Mouse (Mus musculus): Measurements from ENCODE around the gene Ino80d.

The Ino80d gene

DNA sequence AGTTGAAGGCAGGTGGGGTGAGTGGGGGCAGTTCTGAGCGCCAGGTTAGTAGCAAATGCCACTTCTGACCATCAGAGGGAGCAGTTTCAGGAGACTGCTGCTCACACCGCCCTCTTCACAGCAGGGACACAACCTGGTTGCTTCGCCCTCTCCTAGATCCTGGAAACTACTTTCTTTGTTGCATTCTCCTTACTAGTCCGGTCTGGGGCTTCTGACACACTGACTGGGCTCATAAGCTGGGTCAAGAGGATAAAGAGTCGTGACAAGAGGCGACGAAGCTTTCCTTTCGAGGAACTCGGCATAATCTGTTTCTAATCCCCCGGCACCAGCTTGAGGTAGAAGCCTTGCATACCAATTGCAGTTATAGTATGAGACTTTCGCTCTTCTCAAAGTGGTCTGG is 129.9 kb downstream of the Ino80d start:
- DNase-seq, result peak; percentile 31

DNA sequence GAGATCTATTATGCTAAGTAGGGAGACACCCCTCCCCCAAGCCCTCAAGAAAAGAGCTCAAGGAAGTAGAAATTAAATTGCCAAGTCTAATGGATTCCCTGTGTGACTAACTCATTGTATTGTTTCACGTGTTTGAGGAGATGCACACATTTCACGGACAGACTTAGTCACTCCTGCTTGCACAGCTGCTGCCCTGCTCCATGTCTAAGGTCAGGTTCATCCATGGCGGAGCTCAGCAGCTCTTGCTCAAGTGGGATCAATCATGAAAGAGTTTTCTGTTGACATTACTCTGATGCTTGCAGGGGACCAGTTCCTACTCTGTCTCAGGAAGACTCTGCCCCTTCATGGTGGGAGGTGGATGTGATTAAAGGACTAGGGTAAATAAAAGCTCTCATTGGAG is 137.7 kb downstream of the Ino80d start:
- DNase-seq, result no peak

DNA sequence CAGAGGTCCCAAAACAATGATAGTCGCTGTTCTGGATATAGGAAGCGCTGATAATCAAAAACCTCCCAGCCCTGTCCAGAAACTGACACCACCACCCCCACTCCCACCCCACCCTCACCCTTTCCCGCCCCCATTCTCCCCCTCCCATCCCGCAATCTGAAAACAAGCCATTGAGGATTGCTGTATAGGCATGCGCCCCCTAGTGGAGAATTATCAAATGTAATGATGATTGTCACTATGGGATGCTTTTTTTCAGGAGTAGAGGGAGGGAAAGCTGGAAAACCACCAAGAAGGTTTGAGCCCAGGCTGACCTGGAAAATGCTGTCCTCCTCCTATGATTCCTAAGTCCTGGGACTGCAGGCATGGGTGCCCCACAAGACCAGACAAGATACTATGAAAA is 147.6 kb downstream of the Ino80d start:
- DNase-seq, result no peak

DNA sequence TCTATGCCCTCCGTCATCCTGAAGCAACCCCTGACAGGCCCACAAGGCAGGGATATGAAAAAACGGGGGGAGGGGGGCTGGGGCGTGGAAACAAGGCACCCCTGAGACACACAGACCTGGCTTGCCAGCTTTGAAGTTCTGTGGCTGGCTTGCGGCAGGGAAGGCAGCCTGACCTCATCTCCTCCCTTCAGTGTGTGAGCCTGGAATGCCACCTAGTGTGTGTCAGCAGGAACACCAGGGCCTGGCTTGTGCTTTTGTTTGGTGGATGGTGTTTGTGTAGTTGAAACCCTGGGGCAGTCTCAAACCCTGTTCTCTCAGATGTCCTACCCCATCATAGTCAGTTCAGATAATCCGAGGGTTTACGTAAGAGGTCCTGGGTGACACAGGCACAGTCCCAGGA is 150.2 kb downstream of the Ino80d start:
- DNase-seq, result peak; percentile 32

DNA sequence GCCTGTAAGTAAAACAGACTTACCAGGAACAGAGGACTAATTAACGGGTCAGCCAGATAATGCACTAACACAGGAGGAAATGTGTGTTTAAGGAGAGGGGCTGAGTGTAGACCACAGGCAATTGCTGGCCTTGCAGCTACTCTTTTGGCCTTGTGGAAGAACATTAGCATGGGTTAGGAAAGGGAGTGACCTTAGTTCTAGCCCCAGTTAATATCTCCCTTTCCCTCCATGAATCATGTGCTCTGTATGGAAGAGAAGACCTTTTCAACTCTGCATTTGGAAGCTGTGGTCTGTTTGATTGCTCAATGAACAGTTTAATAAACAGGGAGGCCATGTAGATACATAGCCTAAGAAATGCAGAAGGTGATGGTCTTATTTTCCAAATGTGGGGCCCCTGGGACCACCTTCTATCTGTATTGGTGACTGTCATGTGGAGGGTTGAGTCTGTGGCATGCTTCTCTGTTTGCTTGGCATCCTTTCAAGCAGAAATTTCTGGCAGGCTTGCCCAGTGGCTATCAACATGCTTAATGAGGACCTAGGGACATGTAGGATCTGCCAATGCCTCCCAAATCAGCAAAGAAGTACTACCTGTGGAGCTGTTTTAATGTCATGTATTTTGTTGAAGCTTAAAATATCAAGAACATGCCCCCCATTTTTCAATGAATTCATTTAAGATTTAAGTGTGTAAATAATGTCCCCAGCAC is 157.4 kb downstream of the Ino80d start:
- no peak for DNase-seq

DNA sequence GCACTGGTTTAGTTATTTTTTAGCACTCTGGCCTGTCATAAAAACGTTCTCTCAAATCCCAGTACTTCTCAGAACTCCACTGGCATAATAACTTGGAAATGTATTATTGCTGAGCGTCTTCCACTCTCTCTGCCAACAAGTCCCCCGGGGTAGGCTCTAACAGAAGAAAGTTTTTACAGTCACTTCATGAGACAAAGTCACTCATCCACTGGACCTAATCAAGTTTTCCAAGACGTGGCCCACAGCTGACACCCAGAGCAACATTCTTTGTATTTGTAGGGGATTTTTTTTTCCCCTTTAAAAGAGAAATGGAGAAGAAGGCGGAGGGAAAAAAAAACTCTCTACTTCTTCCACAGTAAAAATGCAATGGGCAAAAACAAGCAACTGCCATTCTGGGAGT is 157.9 kb downstream of the Ino80d start:
- DNase-seq, result no peak

DNA sequence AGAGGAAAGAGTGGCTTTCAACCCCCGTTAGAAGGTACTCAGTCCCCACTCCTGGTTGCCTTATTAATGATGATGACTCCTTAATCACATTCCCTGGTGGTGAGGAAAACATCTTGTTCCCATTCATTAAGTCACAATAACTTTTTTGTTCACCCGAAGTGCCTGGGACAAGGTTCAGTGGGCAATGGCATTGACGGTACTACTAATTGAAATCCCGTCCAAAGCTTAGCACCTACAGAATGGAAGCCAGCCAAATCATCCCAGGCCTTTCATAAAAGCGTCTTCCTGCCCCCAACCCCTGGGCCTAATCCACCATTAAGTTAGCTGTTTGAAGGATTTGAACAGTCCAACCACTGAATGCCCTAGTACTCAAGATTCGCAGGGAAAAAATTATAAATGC is 159.1 kb downstream of the Ino80d start:
- DNase-seq, result no peak

DNA sequence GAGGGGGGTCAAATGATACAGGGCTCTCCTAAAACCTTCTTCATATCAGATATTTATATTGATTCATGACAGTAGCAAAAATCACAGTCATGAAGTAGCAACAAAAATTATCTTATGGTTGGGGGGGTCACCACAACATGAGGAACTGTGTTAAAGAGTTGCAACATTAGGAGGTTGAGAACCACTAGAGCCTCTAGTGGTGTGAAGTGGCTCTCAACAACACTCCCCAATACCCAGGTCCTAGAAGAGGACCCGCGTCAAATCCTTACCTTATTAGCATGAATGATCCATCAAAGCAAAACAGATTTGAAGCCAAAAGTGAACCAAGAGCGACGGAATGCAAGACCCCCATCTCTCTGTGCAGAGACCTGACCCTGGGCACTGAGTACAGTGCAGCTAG is 161.4 kb downstream of the Ino80d start:
- no peak for DNase-seq

DNA sequence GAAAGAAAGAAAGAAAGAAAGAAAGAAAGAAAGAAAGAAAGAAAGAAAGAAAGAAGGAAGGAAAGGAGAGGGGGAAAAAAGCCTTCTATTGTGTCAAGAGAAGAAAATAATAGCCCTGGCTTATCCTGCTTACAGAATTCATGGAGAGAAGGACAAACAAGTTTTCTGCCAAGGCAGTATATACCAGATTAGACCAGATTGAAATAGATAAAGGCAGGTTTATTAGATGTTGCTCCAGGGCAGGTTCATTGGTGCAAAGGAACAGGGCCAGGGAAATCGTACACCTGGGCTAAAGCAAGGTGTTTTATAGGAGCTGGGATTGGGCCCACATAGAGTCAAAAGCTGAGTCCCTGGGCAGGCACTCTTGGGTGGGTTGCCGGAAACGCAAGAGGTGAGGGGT is 162.1 kb downstream of the Ino80d start:
- no peak for DNase-seq

DNA sequence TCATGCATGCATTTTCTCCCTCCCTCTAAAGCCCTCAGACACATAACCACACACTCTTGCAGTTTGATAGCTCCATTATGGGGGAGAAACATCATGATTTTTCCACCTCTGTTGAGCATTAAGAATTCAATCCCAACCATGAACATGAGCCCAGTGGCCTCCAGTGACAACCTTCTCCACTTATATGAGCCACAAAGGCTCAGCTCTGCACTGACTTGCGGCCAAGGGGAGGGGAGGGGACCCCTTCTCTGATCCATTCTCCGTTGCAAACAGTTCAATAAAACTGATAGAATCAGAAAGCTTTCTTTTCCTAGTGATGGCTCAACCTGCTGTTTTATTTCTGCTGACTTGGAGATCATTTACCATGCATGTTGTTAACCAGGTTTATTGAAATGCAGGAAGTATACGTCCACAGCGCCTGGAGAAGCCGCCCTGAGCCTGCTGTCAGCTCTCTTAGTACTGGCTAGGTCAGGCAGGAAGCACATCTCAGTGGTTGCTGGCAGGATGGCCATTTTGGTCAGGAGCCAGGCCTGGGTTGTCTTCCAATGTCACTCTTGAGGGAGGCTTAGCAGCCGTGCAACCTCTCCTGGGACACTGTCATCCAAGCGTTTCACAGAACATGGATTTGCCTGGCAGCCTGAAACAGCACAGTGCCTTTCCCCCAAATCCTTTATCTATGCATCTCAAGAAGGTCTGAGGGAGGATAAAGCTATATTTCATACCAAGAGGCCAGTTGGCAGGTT is 163.2 kb downstream of the Ino80d start:
- DNase-seq, result peak; percentile 73

DNA sequence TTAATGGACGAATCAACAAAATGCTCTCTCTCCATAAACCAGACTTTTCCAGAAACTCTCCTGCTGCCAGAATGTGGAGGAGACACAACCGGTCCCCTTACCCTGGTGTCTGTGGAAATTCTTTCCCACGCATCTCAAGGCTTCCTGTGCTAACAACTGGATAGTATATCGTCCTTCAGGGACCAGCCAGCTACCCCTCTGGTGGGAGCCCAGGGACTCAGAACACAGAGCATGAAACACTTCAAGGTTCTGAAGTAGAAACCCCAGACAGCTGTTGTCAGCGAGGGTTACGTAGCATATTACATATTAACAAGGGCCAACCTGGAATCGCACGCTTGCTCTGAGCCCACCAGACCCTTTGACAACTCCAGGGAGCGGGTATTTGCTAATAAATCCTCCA is 163.9 kb downstream of the Ino80d start:
- DNase-seq, result no peak

DNA sequence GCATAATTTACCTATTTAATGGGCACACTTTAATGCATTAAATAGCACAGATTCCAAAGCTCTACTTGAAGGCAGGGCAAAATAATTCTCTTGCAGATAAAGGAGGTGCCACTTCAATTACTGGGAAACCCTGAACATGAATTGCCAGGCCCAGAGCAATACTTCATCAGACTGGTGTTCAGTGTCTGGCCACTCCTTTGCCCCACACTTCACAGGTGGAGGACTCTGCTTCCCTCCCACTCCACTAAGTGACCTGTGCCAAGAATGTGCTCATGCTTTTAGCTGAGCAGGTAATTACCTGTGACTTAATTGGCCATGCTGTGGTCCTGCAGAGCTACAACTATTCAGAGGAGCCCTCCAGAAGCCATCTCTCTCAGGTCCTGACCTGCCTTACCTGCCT is 166.7 kb downstream of the Ino80d start:
- DNase-seq, result no peak

DNA sequence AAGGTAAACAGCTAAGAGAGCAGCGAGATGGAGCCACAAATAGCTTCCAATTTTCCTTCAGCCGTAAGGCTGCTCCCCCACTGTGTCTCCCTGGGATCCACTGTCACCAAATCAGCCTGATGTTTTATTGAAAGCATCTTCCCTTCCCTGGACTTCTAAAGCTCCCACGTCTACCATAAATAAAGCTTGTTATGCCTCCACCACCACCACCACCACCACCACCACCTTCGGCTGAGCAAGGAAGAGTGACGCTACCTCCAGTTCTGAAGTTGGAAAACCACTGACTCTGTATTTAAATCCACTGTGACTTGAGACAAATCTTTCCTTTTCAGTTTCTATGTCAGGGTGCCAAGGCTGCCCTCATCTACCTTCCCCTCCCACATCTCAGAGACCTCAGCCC is 167.5 kb downstream of the Ino80d start:
- no peak for DNase-seq

DNA sequence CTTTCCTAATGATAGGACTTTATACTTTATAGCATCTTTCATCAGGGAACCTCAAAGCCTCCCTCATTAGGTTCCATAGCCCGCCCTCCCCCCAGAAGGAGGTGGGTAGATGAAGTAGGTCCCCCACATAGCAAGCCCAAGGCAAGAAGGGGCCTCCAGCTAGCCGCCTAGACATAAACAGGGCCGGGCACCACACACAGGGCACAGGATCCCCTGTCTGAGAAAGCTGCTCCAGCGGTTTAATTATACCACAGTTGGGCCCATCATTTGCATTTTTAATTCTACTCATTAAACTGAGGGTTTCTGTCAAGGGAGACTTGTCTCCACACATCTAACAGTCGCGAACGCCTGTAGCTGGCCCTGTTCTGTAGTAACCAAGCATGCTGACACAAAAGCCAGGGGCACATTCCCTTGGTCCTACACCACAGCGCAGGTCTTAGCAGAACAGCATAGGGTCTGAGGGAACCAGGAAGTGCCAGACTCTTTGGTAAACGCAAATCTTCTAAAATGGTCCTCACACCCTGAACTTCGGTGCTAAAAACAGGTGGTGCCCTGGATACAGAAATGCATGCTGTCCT is 179.6 kb downstream of the Ino80d start:
- DNase-seq, result no peak

DNA sequence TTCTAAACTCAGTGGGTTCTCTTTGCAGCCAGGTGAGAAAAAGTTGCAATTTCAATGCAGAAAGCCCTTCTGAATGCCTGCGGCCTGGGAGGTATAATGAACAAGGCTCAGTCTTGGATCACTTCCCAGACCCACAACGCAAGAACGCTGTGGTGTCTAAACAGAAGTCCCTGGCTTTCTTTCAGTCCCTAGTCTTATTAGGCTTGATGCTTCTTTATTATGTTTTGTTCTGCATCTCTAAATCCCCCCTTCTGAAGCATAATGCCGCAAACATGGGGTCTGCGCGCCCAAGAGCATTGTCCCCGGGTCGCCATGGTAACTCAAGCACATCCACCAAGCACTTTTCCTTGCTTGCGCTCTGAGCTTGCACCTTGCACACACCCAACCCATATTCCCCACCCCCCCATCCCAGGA is 180.4 kb downstream of the Ino80d start:
- peak; percentile 17 for DNase-seq

DNA sequence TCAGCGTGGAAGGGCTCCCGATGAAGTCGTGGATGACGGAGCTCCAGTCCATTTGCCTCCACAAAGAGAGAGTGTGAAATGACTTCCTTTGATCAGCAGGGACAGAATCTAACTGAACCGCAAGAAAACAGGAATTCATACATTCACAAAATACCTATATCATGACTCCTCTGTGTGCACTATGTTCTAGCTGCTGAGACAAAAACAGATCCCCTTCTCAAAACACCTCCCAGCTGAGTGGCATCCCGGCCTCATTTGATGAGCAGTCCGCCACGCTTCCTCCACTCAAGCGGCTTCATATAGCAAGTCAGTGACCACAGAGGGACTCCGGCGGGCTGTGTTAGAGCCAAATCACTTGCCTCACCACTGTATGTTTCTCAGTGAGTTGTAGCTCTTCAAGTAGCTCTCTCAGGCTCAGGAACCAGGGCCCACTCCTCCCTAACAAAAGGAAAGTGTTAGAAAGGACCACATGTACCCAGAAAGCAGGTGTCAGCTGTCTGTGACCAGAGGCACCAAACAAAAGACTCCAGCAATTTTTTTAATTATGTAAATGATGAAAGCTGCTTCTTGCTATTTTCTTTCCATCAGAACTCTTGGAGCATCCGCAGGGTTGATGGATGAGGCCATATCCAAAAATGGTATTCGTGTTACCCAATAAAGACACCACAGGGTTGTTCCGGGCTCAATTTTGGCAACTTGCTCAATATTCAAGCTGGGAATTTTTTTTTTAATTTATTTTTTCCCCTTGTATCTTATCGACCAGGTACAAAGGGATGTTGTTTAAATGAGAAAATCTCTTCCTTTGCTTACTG is 181.0 kb downstream of the Ino80d start:
- DNase-seq, result no peak

DNA sequence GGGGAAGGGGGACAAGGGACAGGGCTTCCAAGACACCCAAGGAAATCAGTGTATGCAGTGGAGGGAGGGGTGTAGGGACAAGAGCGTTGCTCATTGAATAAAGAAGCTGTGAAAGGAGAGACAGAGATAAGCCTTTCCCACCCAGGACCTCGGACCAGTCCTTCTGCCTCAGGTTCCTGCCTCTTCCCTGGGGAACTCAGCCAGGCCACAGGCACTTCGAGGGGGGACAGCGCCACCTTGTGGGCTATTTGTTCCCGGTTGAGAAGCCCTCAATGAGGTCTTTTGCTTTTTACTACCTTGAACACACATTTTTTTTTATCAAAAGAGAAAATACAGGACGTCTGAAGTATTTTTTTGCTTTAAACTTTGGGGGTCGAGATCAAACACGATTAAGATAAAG is 185.0 kb downstream of the Ino80d start:
- peak; percentile 47 for DNase-seq

DNA sequence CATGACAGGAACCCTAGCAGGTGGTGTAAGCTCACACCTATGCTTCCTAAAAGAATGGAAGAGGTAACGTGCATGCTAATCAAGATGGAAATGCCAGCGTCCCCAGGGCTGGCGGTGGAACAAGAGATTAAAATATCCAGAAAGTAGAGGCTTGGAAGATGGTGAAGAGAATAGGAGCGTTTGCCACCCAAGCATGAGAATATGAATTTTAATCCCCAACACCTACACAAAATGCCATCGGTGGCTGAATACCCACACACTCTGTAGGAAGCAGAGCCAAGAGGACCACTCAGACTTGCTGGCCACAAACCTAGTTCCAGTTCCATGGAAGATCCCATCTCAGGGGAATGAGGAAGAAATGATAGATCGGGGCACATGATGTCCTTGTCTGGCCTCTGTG is 195.2 kb downstream of the Ino80d start:
- DNase-seq, result no peak

DNA sequence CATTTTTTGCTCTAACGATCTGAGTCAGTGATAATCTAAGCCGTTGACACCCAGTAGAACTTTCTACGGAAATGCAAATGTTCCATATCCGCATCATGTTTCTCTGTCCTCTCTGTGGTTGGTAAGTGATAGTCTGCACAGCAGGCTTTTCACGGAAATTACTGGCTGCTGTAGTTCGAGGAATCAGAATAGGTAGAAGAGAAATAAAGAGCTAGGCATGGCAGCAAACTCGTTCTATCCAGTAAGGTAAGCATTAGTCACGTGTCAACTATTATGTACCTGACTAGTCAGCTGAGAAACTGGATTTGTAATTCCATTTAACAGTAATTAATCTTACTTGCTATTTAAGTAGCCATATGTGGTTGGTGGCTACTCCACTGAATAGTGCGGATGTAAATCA is 197.9 kb downstream of the Ino80d start:
- no peak for DNase-seq

DNA sequence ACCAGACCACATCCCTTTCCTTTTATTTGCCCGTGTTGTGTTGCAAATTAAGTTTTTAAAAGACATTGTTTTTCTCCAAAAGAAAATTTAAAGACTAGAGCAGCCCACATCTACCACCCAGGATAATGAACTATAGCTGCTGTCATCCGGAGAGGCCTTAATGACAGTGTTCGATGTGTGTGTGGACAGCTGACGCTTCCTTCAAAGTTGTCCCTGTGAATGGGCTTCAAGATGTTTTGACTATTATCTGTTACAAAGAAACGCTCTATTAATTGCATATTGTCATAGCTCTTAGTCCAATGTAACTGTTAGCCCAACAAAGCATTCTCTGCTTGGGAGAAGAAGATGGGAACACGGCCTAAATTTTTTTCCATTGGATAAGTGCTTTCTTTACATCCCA is 200.0 kb downstream of the Ino80d start:
- no peak for DNase-seq

DNA sequence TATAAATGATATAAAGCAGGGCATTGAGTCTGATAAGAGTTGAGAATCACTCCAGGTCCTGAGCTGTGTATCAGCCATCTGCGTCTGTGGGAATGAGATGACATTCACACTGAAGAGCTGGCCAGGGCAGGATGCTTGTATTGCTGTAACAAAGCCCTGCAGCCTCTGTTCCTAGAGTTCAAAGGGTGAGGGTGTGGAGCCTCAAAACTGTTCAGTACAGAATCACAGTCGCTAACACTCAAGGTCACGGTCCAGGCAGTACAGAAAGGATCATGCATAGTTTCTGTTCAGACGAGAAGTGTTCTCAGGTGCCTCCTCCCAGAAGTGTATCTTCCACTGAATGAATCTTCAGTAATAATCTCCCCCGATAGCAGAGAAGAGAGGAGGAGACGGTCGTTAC is 203.0 kb downstream of the Ino80d start:
- DNase-seq, result no peak

DNA sequence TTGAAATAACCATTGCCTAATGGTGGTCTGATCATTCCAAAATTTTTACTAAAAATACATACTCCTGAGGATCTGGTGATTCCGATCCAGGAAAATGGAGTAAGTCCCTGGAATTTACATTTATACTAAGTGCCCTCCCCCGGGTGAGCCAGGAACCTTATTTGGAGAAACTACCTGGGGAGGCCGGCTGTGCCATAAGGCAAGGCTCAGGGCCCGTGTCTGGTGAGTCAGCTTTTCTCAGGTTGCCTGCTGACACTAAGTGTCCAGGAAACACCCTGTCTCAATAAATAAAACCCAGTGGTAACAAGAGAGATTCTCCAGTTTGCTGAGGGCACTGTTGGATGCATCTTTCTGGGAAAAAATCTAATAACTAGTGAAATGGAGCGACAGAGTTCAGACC is 205.3 kb downstream of the Ino80d start:
- peak; percentile 21 for DNase-seq

DNA sequence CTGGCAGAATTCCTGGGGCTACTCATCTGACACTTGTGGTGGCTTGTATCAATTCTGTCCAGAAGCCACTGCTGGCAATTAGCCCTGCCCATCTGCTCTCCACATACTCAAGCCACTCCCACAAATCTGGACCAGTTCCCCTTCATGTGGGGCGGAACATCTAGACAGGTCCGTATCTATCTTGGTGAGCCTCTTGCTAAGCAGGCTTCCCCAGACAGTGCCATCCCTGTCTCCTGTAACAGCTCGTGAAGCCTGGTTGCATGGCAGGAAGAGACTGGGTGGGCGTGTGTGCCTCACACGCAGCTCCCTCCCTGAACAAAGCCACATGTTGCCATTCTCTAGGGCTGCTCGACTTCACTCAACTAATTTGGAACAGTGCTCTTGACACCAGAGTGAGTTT is 206.0 kb downstream of the Ino80d start:
- peak; percentile 40 for DNase-seq
